19 mouse cellular contexts compared by ENCODE assay signal in the genomic region with DNA sequence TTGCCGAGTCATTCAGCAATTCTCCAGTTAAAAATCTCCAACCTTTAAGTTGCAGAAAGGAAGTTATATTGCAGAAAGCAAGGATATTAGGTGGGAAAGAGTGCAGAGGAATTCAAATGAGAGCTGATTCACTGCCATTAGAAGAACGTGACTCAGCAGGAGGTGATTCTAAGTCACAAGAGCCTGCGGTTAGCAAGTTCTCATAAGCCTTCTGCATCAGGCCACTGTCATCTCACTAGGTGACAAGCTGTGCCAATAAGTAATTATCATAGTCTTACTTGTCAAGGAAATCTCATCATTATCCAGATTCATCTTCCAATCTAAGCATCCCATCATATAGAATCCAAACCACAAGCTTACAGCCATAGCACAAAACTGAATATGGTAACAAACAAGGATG.
DNase-seq lines count a peak whose midpoint lies in the region; ATAC-seq and TF ChIP-seq lines count a peak whose summit lies in the region.
"Had no signal": no experiment of that assay in that cellular context is flagged by ENCODE, and none has a peak within 500 bp of the region (broad histone marks: within the 10 kb centered on the region; RNA-seq: fewer than 3 reads in every experiment).

No protein-coding gene starts in this region.

- no peaks in the 10 kb centered on the region for H3K27me3 ChIP-seq in CH12.LX (replicated peaks)
- H3K27me3 ChIP-seq: embryonic facial prominence, embryonic 13.5 days; forebrain, embryonic 13.5 days; heart, embryonic 12.5 days; intestine, embryonic 15.5 days had no signal

- TF ChIP-seq EP300 in CH12.LX (IDR thresholded peaks at IDR 0.05; ENCODE audit: low read length): no peak

- no peak overlapping the region for H3K4me2 ChIP-seq in CH12.LX (ENCODE audit: insufficient read depth, low read depth, poor library complexity, severe bottlenecking)
- H3K4me2 ChIP-seq: embryonic facial prominence, embryonic 13.5 days; forebrain, embryonic 13.5 days; heart, embryonic 12.5 days; hindbrain, embryonic 14.5 days; intestine, embryonic 15.5 days had no signal

- H3K27ac ChIP-seq in CH12.LX (ENCODE audit: insufficient read depth, low read depth): no peak overlapping the region
- H3K27ac ChIP-seq: embryonic facial prominence, embryonic 13.5 days; forebrain, embryonic 13.5 days; hindbrain, embryonic 10.5 days; hindbrain, embryonic 14.5 days; intestine, embryonic 15.5 days had no signal

- ATAC-seq in megakaryocyte, adult 5-6 weeks (ENCODE audit: poor library complexity, severe bottlenecking): peak; percentile 67
- ATAC-seq: forebrain, embryonic 13.5 days; forebrain, postnatal 0 days; intestine, embryonic 15.5 days had no signal

- no peak overlapping the region for H3K9ac ChIP-seq in CH12.LX (ENCODE audit: insufficient read depth, low read depth)
- H3K9ac ChIP-seq: embryonic facial prominence, embryonic 13.5 days; forebrain, embryonic 13.5 days; forebrain, postnatal 0 days; heart, embryonic 12.5 days; hindbrain, embryonic 14.5 days; intestine, embryonic 15.5 days had no signal

- no peaks in the 10 kb centered on the region for H3K9me3 ChIP-seq in CH12.LX (replicated peaks; ENCODE audit: low read length)
- H3K9me3 ChIP-seq: embryonic facial prominence, embryonic 13.5 days; forebrain, embryonic 13.5 days; heart, embryonic 12.5 days; hindbrain, embryonic 10.5 days; intestine, embryonic 15.5 days had no signal

- peaks cover 0 to 36% of the 10 kb centered on the region in 2 experiments; a peak in 2 of 4 replicates for H3K4me1 ChIP-seq in CH12.LX (ENCODE audit: control insufficient read depth in 1 of 2, insufficient read depth in 2 of 2)
- H3K4me1 ChIP-seq: embryonic facial prominence, embryonic 13.5 days; forebrain, embryonic 13.5 days; heart, embryonic 12.5 days; intestine, embryonic 15.5 days had no signal

- no peaks in the 10 kb centered on the region for H3K36me3 ChIP-seq in CH12.LX (replicated peaks in 1 of 2; ENCODE audit: control insufficient read depth in 1 of 2, insufficient read depth in 1 of 2, low read length in 1 of 2)
- H3K36me3 ChIP-seq: embryonic facial prominence, embryonic 13.5 days; heart, embryonic 12.5 days; hindbrain, embryonic 10.5 days; intestine, embryonic 15.5 days had no signal

- no peaks in the 10 kb centered on the region for H3K79me2 ChIP-seq in CH12.LX (replicated peaks; ENCODE audit: control insufficient read depth, extremely low read depth, insufficient read depth, poor library complexity, severe bottlenecking)

- in situ Hi-C loops in CH12.LX (cut with MboI; ENCODE audit: low pct_ligation_motif_present, low pct_unique_long_range_greater_than_20kb, low sequenced_read_pairs): no loop called here

- H3K4me3 ChIP-seq in CH12.LX (replicated peaks in 1 of 3; ENCODE audit: low read depth in 2 of 3, low read length in 2 of 3, poor library complexity in 1 of 3): no peak overlapping the region
- H3K4me3 ChIP-seq: embryonic facial prominence, embryonic 13.5 days; forebrain, embryonic 13.5 days; heart, embryonic 12.5 days; hindbrain, embryonic 10.5 days; intestine, embryonic 15.5 days had no signal

- dilution Hi-C loops in CH12.LX (cut with MboI; ENCODE audit: extremely low pct_ligation_motif_present, extremely low pct_unique_long_range_greater_than_20kb, low sequenced_read_pairs): no loop called here

- DNase-seq in CH12.LX (ENCODE audit: extremely low read depth): no peak
- peak; percentile 6 for DNase-seq in MEL-GATA-1-ER (ENCODE audit: extremely low read depth, low read depth)
- peak; percentile 6 for DNase-seq in brain, embryonic 14.5 days (ENCODE audit: low read depth)
- no peak for DNase-seq in yolk sac, embryonic 10.5 days (ENCODE audit: low spot score)
- DNase-seq in lung, postnatal 10 days: no peak
- DNase-seq in layer of hippocampus, postnatal 10 days (ENCODE audit: low spot score in 2 of 2): no peak
- DNase-seq: adrenal gland, adult 8-10 months; cerebellum, adult 11-12 months; cerebellum, adult 9-10 months; cerebellum, postnatal 25 days; forebrain, postnatal 0 days; gastrocnemius, postnatal 14 days had no signal

- TF ChIP-seq CTCF in CH12.LX (conservative IDR thresholded peaks at IDR 0.05 in 1 of 2, IDR thresholded peaks at IDR 0.05 in 1 of 2; ENCODE audit: low read depth in 2 of 2, low read length in 2 of 2): no peak
- TF ChIP-seq CTCF in brain, embryonic 14.5 days (IDR thresholded peaks at IDR 0.05; ENCODE audit: borderline replicate concordance, extremely low read depth, insufficient read depth, insufficient read length): no peak

- TF ChIP-seq RAD21 in CH12.LX (IDR thresholded peaks at IDR 0.05; ENCODE audit: low read depth, low read length): no peak

- no peak for TF ChIP-seq POLR2A in CH12.LX (IDR thresholded peaks at IDR 0.05; ENCODE audit: low read depth, low read length)
- TF ChIP-seq POLR2A in brain, embryonic 14.5 days (IDR thresholded peaks at IDR 0.05; ENCODE audit: borderline replicate concordance, extremely low read depth, insufficient read depth, insufficient read length, poor library complexity, severe bottlenecking): no peak

TF ChIP-seq in CH12.LX, 34 proteins besides CTCF, POLR2A, EP300 and RAD21:
- TF ChIP-seq UBTF (IDR thresholded peaks at IDR 0.05; ENCODE audit: low read depth, low read length) (no peak), E2F4 (IDR thresholded peaks at IDR 0.05; ENCODE audit: insufficient replicate concordance, low read depth, low read length) (no peak), BHLHE40 (IDR thresholded peaks at IDR 0.05; ENCODE audit: low read depth, low read length) (peak; percentile 58; the same call in 1 of the 2 replicates)

Comparison
In these comparisons a context has a peak if more than half of its experiments do, and no peak if none do; other contexts are left out.
1. DNase-seq: peak in MEL-GATA-1-ER (single experiment) and brain, embryonic 14.5 days (single experiment); none in CH12.LX (single experiment), yolk sac, embryonic 10.5 days (single experiment), lung, postnatal 10 days (single experiment) and layer of hippocampus, postnatal 10 days (0 of 2).